Mouse (Mus musculus): ENCODE measurements around the gene Grik2. TPM values are rescaled to one million over a fixed set of nuclear protein-coding genes. Genes with fewer than 3 reads are reported as not detected.

Gene Grik2
- polyA plus RNA-seq, 1 experiment from 2014 or later = 3.8 TPM

DNA sequence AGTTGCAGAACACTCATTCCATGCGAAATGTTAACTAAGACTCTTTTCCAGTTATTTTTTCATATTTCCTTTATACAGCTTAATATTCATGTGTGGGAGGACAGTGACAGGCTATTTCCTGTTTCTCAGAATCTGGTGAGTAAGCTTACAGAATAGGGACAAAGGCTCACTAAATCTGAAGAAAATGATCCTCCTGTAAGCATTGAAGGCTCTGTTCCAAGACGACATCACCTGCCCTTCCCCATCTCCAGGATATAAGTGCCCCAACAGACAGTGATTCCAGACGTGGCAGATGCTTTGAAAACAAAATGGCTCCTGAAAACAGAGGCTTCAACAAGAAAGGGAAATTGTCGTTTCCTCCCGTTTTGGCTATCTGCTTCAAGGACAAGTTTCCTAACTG, 71.7 kb downstream of the Grik2 start:
- 64% methylated on average over 5 of the region's 5 CpGs for WGBS
- H3K9me3 ChIP-seq (ENCODE audit: low read length) = no peaks in the 10 kb centered on the region
- no peak overlapping the region for H3K9ac ChIP-seq (replicated peaks; ENCODE audit: low read length)
- no peaks in the 10 kb centered on the region for H3K36me3 ChIP-seq (ENCODE audit: insufficient read depth, low read length)
- no peaks in the 10 kb centered on the region for H3K27me3 ChIP-seq (ENCODE audit: insufficient read depth, low read length)
- H3K4me3 ChIP-seq (ENCODE audit: low read length) = no peak overlapping the region
- no peak overlapping the region for H3K4me2 ChIP-seq (replicated peaks; ENCODE audit: low read depth, low read length)
- H3K27ac ChIP-seq (ENCODE audit: low read length) = no peak overlapping the region
- H3K4me1 ChIP-seq (ENCODE audit: insufficient read depth, low read length) = no peaks in the 10 kb centered on the region
- ATAC-seq (ENCODE audit: low FRiP score, low TSS enrichment) = no peak

DNA sequence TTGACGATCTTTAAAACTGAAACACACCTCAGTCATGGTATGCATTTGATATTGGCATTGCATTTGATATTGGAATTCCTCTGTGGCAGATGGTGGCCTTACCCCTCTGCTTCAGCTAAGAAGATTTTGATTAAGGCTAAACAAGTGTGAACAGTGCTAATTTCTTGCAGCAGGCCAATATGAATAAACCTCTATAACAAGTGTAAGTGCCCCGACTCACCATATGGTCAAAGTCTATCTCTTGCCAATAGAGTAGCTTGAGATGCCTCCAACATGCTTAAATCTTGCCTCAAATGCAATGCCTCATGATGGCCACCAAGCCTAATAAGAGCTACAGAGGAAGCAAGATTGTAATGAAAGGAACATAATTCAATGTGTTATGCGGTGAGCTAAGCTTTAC, 78.8 kb downstream of the Grik2 start:
- 90% methylated on average over 3 of the region's 3 CpGs for WGBS
- Histone ChIP-seq H3K9ac (replicated peaks; ENCODE audit: low read length) (no peak overlapping the region), H3K9me3 (ENCODE audit: low read length) (no peaks in the 10 kb centered on the region), H3K4me3 (ENCODE audit: low read length) (no peak overlapping the region), H3K27ac (ENCODE audit: low read length) (no peak overlapping the region), H3K4me2 (replicated peaks; ENCODE audit: low read depth, low read length) (no peak overlapping the region), H3K4me1 (ENCODE audit: insufficient read depth, low read length) (no peaks in the 10 kb centered on the region), H3K36me3 (ENCODE audit: insufficient read depth, low read length) (no peaks in the 10 kb centered on the region), H3K27me3 (ENCODE audit: insufficient read depth, low read length) (no peaks in the 10 kb centered on the region)
- no peak for ATAC-seq (ENCODE audit: low FRiP score, low TSS enrichment)

DNA sequence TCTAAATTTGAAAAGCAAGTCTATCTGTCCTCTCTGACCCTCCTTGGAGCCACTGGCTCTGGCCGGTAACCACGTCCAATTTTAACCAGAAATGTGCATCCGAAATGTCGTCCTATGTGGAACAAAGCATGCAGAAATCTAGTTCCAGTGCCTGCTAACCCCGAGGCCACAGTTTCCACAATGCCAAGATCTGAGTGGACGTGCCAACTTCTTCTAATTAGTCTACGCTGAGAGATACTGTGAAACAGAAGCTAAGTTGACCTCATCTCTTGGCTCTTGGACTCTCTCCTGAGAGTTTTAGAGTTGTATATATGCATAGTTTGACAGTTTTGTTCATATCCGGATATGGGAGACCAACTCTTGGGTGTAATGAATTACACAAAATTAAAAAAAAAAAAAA, 84.1 kb downstream of the Grik2 start:
- Histone ChIP-seq H3K9ac (replicated peaks; ENCODE audit: low read length) (no peak overlapping the region), H3K4me1 (ENCODE audit: insufficient read depth, low read length) (no peaks in the 10 kb centered on the region), H3K36me3 (ENCODE audit: insufficient read depth, low read length) (no peaks in the 10 kb centered on the region), H3K27ac (ENCODE audit: low read length) (no peak overlapping the region), H3K27me3 (ENCODE audit: insufficient read depth, low read length) (no peaks in the 10 kb centered on the region), H3K4me3 (ENCODE audit: low read length) (no peak overlapping the region), H3K9me3 (ENCODE audit: low read length) (no peaks in the 10 kb centered on the region), H3K4me2 (replicated peaks; ENCODE audit: low read depth, low read length) (no peak overlapping the region)
- no peak for ATAC-seq (ENCODE audit: low FRiP score, low TSS enrichment)
- WGBS = 89% methylated on average over 8 of the region's 8 CpGs

GRCm38 (mm10) chr10:49652320-49652719, 136.2 kb downstream of the Grik2 start:
- ATAC-seq (ENCODE audit: low FRiP score, low TSS enrichment) = no peak
- 54% methylated on average over 1 of the region's 1 CpGs for WGBS
- Histone ChIP-seq H3K36me3 (ENCODE audit: insufficient read depth, low read length) (no peaks in the 10 kb centered on the region), H3K4me1 (ENCODE audit: insufficient read depth, low read length) (no peaks in the 10 kb centered on the region), H3K27ac (ENCODE audit: low read length) (no peak overlapping the region), H3K9me3 (ENCODE audit: low read length) (no peaks in the 10 kb centered on the region), H3K4me3 (ENCODE audit: low read length) (no peak overlapping the region), H3K27me3 (ENCODE audit: insufficient read depth, low read length) (no peaks in the 10 kb centered on the region), H3K9ac (replicated peaks; ENCODE audit: low read length) (no peak overlapping the region), H3K4me2 (replicated peaks; ENCODE audit: low read depth, low read length) (no peak overlapping the region)

- no peaks in the 10 kb centered on the region for H3K9me3 ChIP-seq (ENCODE audit: low read length)
- no peaks in the 10 kb centered on the region for H3K27me3 ChIP-seq (ENCODE audit: insufficient read depth, low read length)
- H3K4me2 ChIP-seq (replicated peaks; ENCODE audit: low read depth, low read length) = no peak overlapping the region
- H3K9ac ChIP-seq (replicated peaks; ENCODE audit: low read length) = no peak overlapping the region
- no peak overlapping the region for H3K4me3 ChIP-seq (ENCODE audit: low read length)
- ATAC-seq (ENCODE audit: low FRiP score, low TSS enrichment) = no peak
- no peaks in the 10 kb centered on the region for H3K4me1 ChIP-seq (ENCODE audit: insufficient read depth, low read length)
- 81% methylated on average over 2 of the region's 2 CpGs for WGBS
- H3K27ac ChIP-seq (ENCODE audit: low read length) = no peak overlapping the region
- H3K36me3 ChIP-seq (ENCODE audit: insufficient read depth, low read length) = no peaks in the 10 kb centered on the region
Observed at GRCm38 (mm10) chr10:49647116-49647515, 141.4 kb downstream of the Grik2 start.

DNA sequence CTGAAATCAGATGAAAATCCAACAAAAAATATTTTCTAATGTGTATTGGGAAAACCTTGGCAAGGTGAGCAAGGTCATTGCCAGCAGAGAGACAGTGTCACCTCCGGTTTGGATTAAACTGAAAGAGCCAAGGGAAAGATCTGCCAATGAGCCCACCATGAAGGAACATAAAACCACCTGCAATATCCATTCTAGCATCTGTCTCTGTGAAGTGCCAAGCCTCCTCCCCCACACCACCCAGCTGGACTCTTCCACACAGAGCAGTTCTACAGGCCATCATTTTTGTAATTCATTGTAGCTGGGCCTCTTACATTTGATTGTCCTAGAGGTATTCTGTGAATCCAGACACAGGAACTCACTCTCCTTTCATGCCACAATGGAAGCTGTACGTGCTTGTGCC, 148.7 kb downstream of the Grik2 start:
- WGBS = 80% methylated on average over 2 of the region's 2 CpGs
- H3K4me3 ChIP-seq (ENCODE audit: low read length) = no peak overlapping the region
- ATAC-seq (ENCODE audit: low FRiP score, low TSS enrichment) = no peak

DNA sequence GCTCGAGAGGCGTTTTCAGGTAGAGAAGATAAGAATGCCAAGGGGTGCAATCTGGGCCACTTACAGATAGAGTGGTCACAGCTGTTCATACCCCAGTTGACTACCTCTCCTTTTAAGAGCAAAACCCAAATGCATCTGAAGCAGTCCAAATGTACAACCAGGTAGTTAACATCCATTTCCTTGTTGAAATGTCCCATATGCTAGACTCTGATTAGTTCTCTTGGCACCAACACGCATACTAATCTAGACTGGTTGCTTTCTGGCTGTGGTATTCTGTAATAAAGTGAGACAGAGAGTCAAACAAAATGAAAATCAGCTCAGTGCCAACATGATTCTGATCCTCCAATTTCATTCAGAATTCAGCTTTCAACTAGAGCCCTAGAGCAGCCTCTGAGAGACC, 164.6 kb downstream of the Grik2 start:
- Histone ChIP-seq H3K27me3 (ENCODE audit: insufficient read depth, low read length) (no peaks in the 10 kb centered on the region), H3K4me1 (ENCODE audit: insufficient read depth, low read length) (no peaks in the 10 kb centered on the region), H3K27ac (ENCODE audit: low read length) (no peak overlapping the region), H3K4me2 (replicated peaks; ENCODE audit: low read depth, low read length) (no peak overlapping the region), H3K9me3 (ENCODE audit: low read length) (no peaks in the 10 kb centered on the region), H3K9ac (replicated peaks; ENCODE audit: low read length) (no peak overlapping the region), H3K4me3 (ENCODE audit: low read length) (no peak overlapping the region), H3K36me3 (ENCODE audit: insufficient read depth, low read length) (no peaks in the 10 kb centered on the region)
- whole genome bisulfite sequencing = 91% methylated on average over 3 of the region's 3 CpGs
- ATAC-seq (ENCODE audit: low FRiP score, low TSS enrichment) = no peak

More for the DNA sequence above, 148.7 kb downstream of the Grik2 start:
- Histone ChIP-seq H3K9me3 (ENCODE audit: low read length) (no peaks in the 10 kb centered on the region), H3K4me2 (replicated peaks; ENCODE audit: low read depth, low read length) (no peak overlapping the region), H3K36me3 (ENCODE audit: insufficient read depth, low read length) (no peaks in the 10 kb centered on the region), H3K4me1 (ENCODE audit: insufficient read depth, low read length) (no peaks in the 10 kb centered on the region), H3K27me3 (ENCODE audit: insufficient read depth, low read length) (no peaks in the 10 kb centered on the region), H3K9ac (replicated peaks; ENCODE audit: low read length) (no peak overlapping the region), H3K27ac (ENCODE audit: low read length) (no peak overlapping the region)

DNA sequence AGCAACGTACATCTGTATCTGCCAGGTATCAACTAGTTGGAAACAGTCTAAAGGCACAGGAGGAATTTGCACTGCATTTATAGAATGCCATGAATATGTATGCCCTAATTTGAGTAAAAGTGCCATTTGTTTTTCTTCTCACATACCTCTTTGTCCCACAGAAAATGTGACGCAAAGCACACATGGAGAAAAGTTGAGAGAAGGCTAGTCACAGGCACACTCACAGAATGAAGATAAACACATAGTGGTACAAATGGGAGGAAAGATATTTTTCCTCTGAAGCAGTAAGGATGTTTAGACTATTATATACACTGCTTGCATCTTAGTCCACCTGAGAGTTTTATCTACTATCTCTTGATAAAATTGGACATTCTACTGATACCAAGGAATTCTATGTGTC, 190.9 kb downstream of the Grik2 start:
- H3K4me1 ChIP-seq (ENCODE audit: insufficient read depth, low read length) = no peaks in the 10 kb centered on the region
- H3K4me2 ChIP-seq (replicated peaks; ENCODE audit: low read depth, low read length) = no peak overlapping the region
- no peak overlapping the region for H3K27ac ChIP-seq (ENCODE audit: low read length)
- WGBS = 87% methylated on average over 2 of the region's 2 CpGs
- H3K36me3 ChIP-seq (ENCODE audit: insufficient read depth, low read length) = no peaks in the 10 kb centered on the region
- no peaks in the 10 kb centered on the region for H3K27me3 ChIP-seq (ENCODE audit: insufficient read depth, low read length)
- no peak for ATAC-seq (ENCODE audit: low FRiP score, low TSS enrichment)
- H3K4me3 ChIP-seq (ENCODE audit: low read length) = no peak overlapping the region
- H3K9ac ChIP-seq (replicated peaks; ENCODE audit: low read length) = no peak overlapping the region
- H3K9me3 ChIP-seq (ENCODE audit: low read length) = no peaks in the 10 kb centered on the region

GRCm38 (mm10) chr10:49573514-49573913, 215.1 kb downstream of the Grik2 start:
- no peaks in the 10 kb centered on the region for H3K4me1 ChIP-seq (ENCODE audit: insufficient read depth, low read length)
- H3K9ac ChIP-seq (replicated peaks; ENCODE audit: low read length) = no peak overlapping the region
- H3K27ac ChIP-seq (ENCODE audit: low read length) = no peak overlapping the region
- no peak overlapping the region for H3K4me3 ChIP-seq (ENCODE audit: low read length)
- H3K4me2 ChIP-seq (replicated peaks; ENCODE audit: low read depth, low read length) = no peak overlapping the region
- no peaks in the 10 kb centered on the region for H3K9me3 ChIP-seq (ENCODE audit: low read length)
- no peak for ATAC-seq (ENCODE audit: low FRiP score, low TSS enrichment)
- no peaks in the 10 kb centered on the region for H3K36me3 ChIP-seq (ENCODE audit: insufficient read depth, low read length)
- 85% methylated on average over 7 of the region's 7 CpGs for WGBS
- H3K27me3 ChIP-seq (ENCODE audit: insufficient read depth, low read length) = no peaks in the 10 kb centered on the region

DNA sequence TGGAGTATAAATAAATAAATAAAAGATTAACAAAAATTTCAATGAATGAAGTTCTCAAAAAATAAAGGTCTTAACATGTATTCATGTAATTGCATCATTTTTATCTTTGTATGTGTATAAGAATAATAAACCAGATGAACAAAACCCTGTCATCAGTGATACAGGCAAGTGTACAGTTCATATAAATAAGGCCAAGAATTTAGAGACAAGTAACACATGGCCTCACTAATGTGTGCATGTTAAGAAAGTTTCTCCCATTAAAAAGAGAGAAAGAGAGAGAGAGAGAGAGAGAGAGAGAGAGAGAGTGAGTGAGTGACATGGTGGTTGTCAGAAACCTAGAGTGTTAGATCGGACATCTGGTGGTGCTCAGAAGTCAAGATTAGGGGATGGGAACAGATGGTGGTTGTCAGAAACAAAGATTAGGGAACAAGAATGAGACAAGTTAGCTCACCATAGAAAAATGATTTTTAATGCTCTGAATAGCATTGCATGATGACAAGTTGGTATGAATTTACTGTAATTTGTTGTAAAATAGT, 228.6 kb downstream of the Grik2 start:
- no peak for ATAC-seq (ENCODE audit: low FRiP score, low TSS enrichment)
- Histone ChIP-seq H3K9me3 (ENCODE audit: low read length) (no peaks in the 10 kb centered on the region), H3K27me3 (ENCODE audit: insufficient read depth, low read length) (no peaks in the 10 kb centered on the region), H3K4me1 (ENCODE audit: insufficient read depth, low read length) (no peaks in the 10 kb centered on the region), H3K4me3 (ENCODE audit: low read length) (no peak overlapping the region), H3K27ac (ENCODE audit: low read length) (no peak overlapping the region), H3K36me3 (ENCODE audit: insufficient read depth, low read length) (no peaks in the 10 kb centered on the region), H3K9ac (replicated peaks; ENCODE audit: low read length) (no peak overlapping the region), H3K4me2 (replicated peaks; ENCODE audit: low read depth, low read length) (no peak overlapping the region)
- 88% methylated on average over 1 of the region's 1 CpGs for WGBS

Data from kidney, embryonic 16.5 days (tissue).